Mouse (Mus musculus) hematopoietic stem cell, adult 5-6 weeks (primary cell): ENCODE results near the gene Clec16a. TPM values are rescaled to one million over a fixed set of nuclear protein-coding genes. Genes with fewer than 3 reads are reported as not detected.
A peak's percentile ranks its signal among the peaks of the same experiment; 100 is the strongest.

Experiments
- ATAC-seq, 2 experiments: fragments of 125-278 bp in 1 of 2; replicated peaks in 1 of 2; 2 replicates each; pipeline ENCODE4 v1.8.0; 2016 to 2017; ENCODE audit warnings: inconsistent platforms in 2 of 2, mild to moderate bottlenecking in 2 of 2, moderate number of reproducible peaks in 2 of 2, low read depth in 1 of 2, moderate TSS enrichment in 1 of 2; ENCODE audit not compliant: low FRiP score in 2 of 2, poor library complexity in 2 of 2, severe bottlenecking in 2 of 2, insufficient read depth in 1 of 2, low TSS enrichment in 1 of 2
- total RNA-seq: library from RNA; stranded (forward); fragments of 172-1452, 232-1000 nt; gene quantifications from 2 replicates; pipeline ENCODE4 v1.2.3, GENCODE M21; 2017

Gene Clec16a
- total RNA-seq: 15.0 and 15.4 TPM in 2 replicates

GRCm38 (mm10) chr16:10544995-10545622 is at the start of gene Clec16a:
TSS of gene Clec16a (plus strand) at chr16:10545339.
- ATAC-seq: peak; percentile 83 to 85

GRCm38 (mm10) chr16:10495824-10496298 is 49.3 kb upstream of the Clec16a start:
- ATAC-seq: no peak

- no peak for ATAC-seq
Observed at GRCm38 (mm10) chr16:10498096-10498602, 47.0 kb upstream of the Clec16a start.

- ATAC-seq: no peak
Observed at GRCm38 (mm10) chr16:10499122-10499521, 46.0 kb upstream of the Clec16a start.

- peak in 1 of 2 experiments; percentile 72; a peak in 3 of 4 replicates for ATAC-seq
Observed at GRCm38 (mm10) chr16:10501865-10502264, 43.3 kb upstream of the Clec16a start.

- no peak for ATAC-seq
Observed at GRCm38 (mm10) chr16:10503058-10503457, 42.1 kb upstream of the Clec16a start.

GRCm38 (mm10) chr16:10507445-10507844 is 37.7 kb upstream of the Clec16a start:
- ATAC-seq: no peak

- ATAC-seq: no peak
Observed at GRCm38 (mm10) chr16:10508691-10509090, 36.4 kb upstream of the Clec16a start.

- no peak for ATAC-seq
Observed at GRCm38 (mm10) chr16:10510477-10511133, 34.5 kb upstream of the Clec16a start.

GRCm38 (mm10) chr16:10511134-10511520 is 34.0 kb upstream of the Clec16a start:
- no peak for ATAC-seq

GRCm38 (mm10) chr16:10515953-10516572 is 29.1 kb upstream of the Clec16a start:
- ATAC-seq: peak; percentile 33 to 37; a peak in 2 of 4 replicates

GRCm38 (mm10) chr16:10518030-10518429 is 27.1 kb upstream of the Clec16a start:
- ATAC-seq: no peak

GRCm38 (mm10) chr16:10520908-10521614 is 24.1 kb upstream of the Clec16a start:
- ATAC-seq: peak; percentile 51 to 59

- peak in 1 of 2 experiments; percentile 39; a peak in 2 of 4 replicates for ATAC-seq
Observed at GRCm38 (mm10) chr16:10522811-10523210, 22.3 kb upstream of the Clec16a start.

GRCm38 (mm10) chr16:10523650-10524049 is 21.5 kb upstream of the Clec16a start:
- ATAC-seq: no peak

- peak; percentile 54 to 64; a peak in 3 of 4 replicates for ATAC-seq
Observed at GRCm38 (mm10) chr16:10524866-10525609, 20.1 kb upstream of the Clec16a start.

- no peak for ATAC-seq
Observed at GRCm38 (mm10) chr16:10525610-10525980, 19.5 kb upstream of the Clec16a start.
